Mouse (Mus musculus) embryonic facial prominence, embryonic 15.5 days (tissue): ENCODE measurements around the gene Gm5148. TPM values are rescaled to one million over a fixed set of nuclear protein-coding genes. Genes with fewer than 3 reads are reported as not detected.

Experiments used
- ATAC-seq: fragments of 200-750 bp; cut with Nextera tagmentation; 2 replicates; pipeline ENCODE4 v1.8.0; 2017; ENCODE audit warnings: low read depth, moderate TSS enrichment; ENCODE audit not compliant: insufficient number of reproducible peaks, low FRiP score, low TSS enrichment
- H3K27ac ChIP-seq: fragments of 300-500 bp; sonication (generic); replicated peaks from 2 replicates; pipeline ENCODE4 v1.5.1; 2015; ENCODE audit warnings: mild to moderate bottlenecking, inconsistent platforms
- H3K27me3 ChIP-seq: fragments of 300-500 bp; sonication (generic); 2 replicates; pipeline ENCODE4 v1.6.1; 2015; ENCODE audit warnings: inconsistent platforms
- H3K36me3 ChIP-seq: fragments of 300-500 bp; sonication (generic); 2 replicates; pipeline ENCODE4 v1.6.1; 2015; ENCODE audit warnings: mild to moderate bottlenecking, inconsistent platforms
- H3K4me1 ChIP-seq: fragments of 300-500 bp; sonication (generic); 2 replicates; pipeline ENCODE4 v1.6.1; 2015; ENCODE audit warnings: inconsistent platforms
- H3K4me2 ChIP-seq: fragments of 300-500 bp; sonication (generic); replicated peaks from 2 replicates; pipeline ENCODE4 v1.6.1; 2015; ENCODE audit warnings: mild to moderate bottlenecking, inconsistent platforms
- H3K4me3 ChIP-seq: fragments of 300-500 bp; sonication (generic); replicated peaks from 2 replicates; pipeline ENCODE4 v1.5.1; 2015; ENCODE audit warnings: mild to moderate bottlenecking, inconsistent platforms
- H3K9ac ChIP-seq: fragments of 300-500 bp; sonication (generic); 2 replicates; pipeline ENCODE4 v1.6.1; 2015; ENCODE audit warnings: inconsistent platforms
- H3K9me3 ChIP-seq: fragments of 300-500 bp; sonication (generic); replicated peaks from 2 replicates; pipeline ENCODE4 v1.6.1; 2016; ENCODE audit warnings: inconsistent platforms
- WGBS: fragments of 180-500 bp; shearing (Covaris S2); methylation state at CpG from one replicate; pipeline ENCODE4 v1.1.7; 2015; 5-methylcytosine and 5-hydroxymethylcytosine counted together
- polyA plus RNA-seq: library from polyadenylated mRNA; unstranded; fragments of >200 nt; fragmentation: Nextera tagmentation; extraction: Ambion mirVana; gene quantifications from 2 replicates; pipeline ENCODE4 v1.2.1, GENCODE M21; 2015

Gene Gm5148
- polyA plus RNA-seq, 1 experiment from 2014 or later: 5.4 TPM

DNA sequence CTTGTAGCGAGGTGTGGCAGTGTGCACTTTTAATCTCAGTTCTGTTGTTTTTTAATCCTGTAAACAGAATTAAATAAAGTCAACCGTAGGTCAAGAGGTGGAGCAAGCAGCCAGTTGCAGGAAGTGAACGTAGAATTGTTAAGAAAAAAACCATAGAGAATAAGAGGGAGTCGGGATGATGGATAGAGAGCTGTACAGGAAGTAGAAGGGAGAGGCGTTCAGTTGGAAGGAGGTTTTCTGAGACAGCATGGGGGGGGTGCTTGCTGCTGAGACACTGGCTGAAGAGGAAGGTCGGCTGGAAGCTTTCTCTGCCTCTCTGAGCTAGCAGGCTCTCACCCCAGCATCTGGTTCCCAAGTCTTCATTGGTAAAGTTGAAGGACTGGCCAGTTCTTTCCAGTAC lies 10.9 kb upstream of the Gm5148 start:
- Histone ChIP-seq H3K4me1 (peaks cover 23% of the 10 kb centered on the region), H3K9ac (no peak overlapping the region), H3K4me2 (no peak overlapping the region), H3K9me3 (no peaks in the 10 kb centered on the region), H3K27me3 (no peaks in the 10 kb centered on the region), H3K27ac (no peak overlapping the region), H3K36me3 (no peaks in the 10 kb centered on the region), H3K4me3 (no peak overlapping the region)
- no peak for ATAC-seq
- 70% methylated on average over 6 of the region's 6 CpGs for WGBS

DNA sequence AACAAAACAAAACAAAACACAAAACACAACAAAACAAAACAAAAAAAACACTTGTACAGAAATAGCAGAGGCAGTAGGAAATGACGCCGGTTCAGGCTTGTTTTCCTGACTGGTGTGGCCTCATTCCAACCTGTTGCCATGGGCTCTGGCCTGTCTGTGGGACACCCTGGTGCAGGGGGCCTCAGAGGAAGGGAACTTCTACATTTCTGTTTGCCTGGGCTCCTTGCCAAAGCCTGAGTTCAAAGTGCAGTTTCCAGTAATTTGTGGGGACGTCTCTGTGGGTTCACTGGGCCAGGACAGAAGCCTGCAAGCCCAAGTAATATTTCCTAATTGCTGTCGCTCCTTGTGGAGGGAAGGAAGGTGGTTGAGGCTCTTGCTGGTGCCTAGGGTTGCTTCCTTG lies 4.9 kb upstream of the Gm5148 start:
- H3K4me1 ChIP-seq: peaks cover 27% of the 10 kb centered on the region
- 26% methylated on average over 4 of the region's 4 CpGs for WGBS
- H3K36me3 ChIP-seq: no peaks in the 10 kb centered on the region
- H3K4me2 ChIP-seq: no peak overlapping the region
- H3K4me3 ChIP-seq: no peak overlapping the region
- no peaks in the 10 kb centered on the region for H3K9me3 ChIP-seq
- no peak overlapping the region for H3K9ac ChIP-seq
- H3K27ac ChIP-seq: peak overlapping the region; percentile 52
- no peaks in the 10 kb centered on the region for H3K27me3 ChIP-seq
- no peak for ATAC-seq

DNA sequence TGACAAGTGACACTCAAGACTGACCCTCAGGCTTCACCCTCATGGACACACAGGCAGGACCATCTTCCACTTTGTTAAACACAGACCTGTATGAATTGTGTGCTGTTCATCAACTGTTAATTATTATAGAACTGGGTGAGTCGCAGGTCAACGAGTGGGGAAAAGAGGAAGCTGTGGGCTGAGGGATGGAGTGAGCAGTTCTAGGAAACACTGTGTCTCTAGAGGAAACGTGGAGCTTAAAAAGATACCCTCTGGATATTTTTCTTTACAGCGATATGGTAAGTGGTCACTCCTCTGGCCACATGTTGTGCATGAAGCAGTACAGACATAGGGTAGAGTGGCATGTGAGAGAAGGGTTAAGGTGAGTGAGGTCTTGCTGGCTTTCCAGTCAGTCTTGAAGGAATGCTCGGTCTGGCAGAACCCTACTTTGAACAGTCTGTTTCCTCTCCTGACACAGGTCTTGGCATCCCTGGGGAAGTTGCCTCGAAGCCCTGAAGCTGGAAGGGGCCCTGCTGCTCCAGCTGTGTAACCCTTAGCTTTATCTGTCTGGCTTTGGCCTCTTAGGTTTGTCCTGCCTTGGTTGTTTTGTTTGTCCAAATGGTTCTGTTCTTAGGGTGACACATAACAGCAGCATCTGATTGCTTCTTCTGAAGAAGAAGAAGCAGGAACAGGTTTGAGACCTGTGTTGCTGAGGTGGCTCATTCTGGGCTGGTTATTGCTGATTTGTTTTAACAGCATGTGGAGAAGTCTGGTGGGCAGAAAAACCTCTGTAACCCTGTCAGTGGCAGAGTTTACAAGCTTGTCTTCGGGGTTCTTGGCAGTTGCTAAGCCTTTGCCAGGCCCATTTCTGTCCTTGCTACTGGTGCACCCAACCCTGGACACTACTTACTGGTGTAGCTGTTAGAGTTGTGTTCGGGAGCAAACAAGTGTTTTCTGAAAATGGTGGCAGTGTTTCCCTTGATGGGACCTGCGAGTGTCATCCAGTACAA lies 4.1 kb upstream of the Gm5148 start:
- Histone ChIP-seq H3K27me3 (no peaks in the 10 kb centered on the region), H3K4me2 (no peak overlapping the region), H3K36me3 (no peaks in the 10 kb centered on the region), H3K27ac (0 out of 2 replicates have a peak overlapping the region, but pooled peaks have one; percentile 53), H3K4me3 (no peak overlapping the region), H3K9ac (no peak overlapping the region), H3K9me3 (no peaks in the 10 kb centered on the region), H3K4me1 (peaks cover 34% of the 10 kb centered on the region)
- ATAC-seq: no peak
- WGBS: 61% methylated on average over 9 of the region's 9 CpGs

DNA sequence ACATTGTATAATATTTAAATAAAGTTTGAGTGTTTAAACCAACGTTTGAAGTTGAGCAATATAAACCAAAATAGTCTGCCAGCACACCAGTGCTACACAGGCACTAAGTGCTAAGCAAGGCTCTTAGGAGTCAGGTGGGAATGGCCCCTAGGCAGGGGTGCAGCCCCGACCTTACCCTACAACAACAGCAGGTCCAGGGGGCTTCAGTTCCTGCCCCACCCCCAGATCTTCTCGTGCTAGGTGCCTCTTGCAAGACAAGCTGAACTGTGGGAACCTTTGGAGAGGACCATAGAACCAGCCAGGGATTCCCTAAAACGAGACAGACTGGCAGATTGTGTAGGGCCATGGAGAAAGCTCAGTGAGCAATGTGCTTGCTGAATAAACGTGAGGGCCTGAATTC lies 3.1 kb upstream of the Gm5148 start:
- Histone ChIP-seq H3K27ac (no peak overlapping the region), H3K4me3 (no peak overlapping the region), H3K36me3 (no peaks in the 10 kb centered on the region), H3K4me1 (peaks cover 38% of the 10 kb centered on the region), H3K9ac (no peak overlapping the region), H3K9me3 (no peaks in the 10 kb centered on the region), H3K4me2 (no peak overlapping the region), H3K27me3 (no peaks in the 10 kb centered on the region)
- 70% methylated on average over 5 of the region's 5 CpGs for WGBS
- no peak for ATAC-seq

DNA sequence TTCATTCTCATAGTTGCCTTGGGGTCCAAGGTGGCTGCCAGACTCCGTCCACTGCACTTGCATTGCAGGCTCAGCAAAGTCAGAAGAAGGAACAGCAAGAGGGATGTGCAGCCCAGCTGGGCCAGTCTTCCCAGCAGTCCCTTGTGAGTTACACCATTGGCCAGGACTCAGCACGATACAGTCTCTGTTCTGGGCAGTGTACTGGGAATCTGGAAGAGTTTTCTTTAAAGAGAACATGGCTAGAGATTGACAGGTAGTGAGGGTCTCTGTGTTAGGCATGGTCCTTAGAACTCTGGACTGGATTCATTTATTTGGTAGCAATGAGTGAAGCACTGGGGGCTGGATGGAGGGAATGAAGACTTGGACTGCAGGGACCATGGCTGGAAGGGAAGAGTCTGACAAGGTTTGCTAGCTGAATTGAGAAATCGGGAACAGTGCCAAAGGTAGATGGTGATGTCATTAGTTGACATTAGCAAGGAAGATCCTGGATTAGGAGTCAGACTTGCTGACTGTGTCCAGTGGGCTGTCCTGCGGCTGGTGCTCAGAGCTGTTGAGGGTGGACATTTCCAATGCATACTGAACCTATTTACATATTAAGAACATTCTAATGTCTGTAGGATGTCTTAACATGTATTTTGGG lies 2.3 kb upstream of the Gm5148 start:
- peaks cover 38% of the 10 kb centered on the region for H3K4me1 ChIP-seq
- WGBS: 71% methylated on average over 4 of the region's 4 CpGs
- no peaks in the 10 kb centered on the region for H3K27me3 ChIP-seq
- H3K9me3 ChIP-seq: no peaks in the 10 kb centered on the region
- H3K4me2 ChIP-seq: no peak overlapping the region
- H3K27ac ChIP-seq: no peak overlapping the region
- ATAC-seq: no peak
- H3K36me3 ChIP-seq: no peaks in the 10 kb centered on the region
- H3K4me3 ChIP-seq: no peak overlapping the region
- H3K9ac ChIP-seq: no peak overlapping the region

DNA sequence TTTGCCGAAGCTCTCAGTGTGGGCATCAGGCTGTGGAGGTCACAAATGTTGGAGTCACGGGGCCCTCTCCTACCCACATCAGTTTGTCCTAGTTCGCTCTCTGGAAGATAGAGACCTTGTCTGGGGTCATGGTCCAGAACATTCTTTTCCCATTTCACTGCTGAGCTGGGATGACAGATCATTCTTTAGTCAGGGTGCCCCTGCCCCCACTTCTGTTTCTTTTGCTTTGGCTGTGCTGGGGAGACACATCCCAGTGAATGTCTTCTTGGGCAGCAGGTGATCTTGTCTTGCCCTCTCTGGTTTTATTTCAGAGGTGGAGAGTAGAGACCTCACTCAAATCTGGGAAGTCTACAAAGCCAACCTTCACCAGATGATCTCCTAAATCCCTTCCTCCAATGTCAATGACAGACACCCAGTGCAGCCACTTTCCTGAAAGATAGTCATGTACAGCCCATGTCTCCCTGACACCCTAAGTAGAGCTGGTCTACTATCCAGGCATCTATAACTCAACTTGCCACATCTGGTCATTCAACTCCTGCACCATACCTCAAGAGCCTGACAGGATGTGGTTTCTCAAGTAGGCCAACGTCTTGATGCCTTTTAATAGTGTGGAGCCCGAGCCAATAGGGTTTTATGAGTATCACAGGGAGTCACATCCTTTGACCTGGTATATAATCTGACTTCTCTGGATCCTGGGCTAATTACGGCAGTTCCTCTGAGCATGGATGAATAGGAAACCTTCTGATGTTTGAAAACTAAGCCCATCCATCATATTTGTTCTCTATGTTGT lies 851 bp upstream of the Gm5148 start:
- no peak for ATAC-seq
- Histone ChIP-seq H3K9ac (no peak overlapping the region), H3K27me3 (no peaks in the 10 kb centered on the region), H3K4me2 (peak overlapping the region; percentile 60), H3K4me1 (peaks cover 38% of the 10 kb centered on the region), H3K9me3 (no peaks in the 10 kb centered on the region), H3K27ac (peak overlapping the region; percentile 65), H3K36me3 (no peaks in the 10 kb centered on the region), H3K4me3 (no peak overlapping the region; the same call in 1 of the 2 replicates)
- WGBS: 77% methylated on average over 6 of the region's 6 CpGs

DNA sequence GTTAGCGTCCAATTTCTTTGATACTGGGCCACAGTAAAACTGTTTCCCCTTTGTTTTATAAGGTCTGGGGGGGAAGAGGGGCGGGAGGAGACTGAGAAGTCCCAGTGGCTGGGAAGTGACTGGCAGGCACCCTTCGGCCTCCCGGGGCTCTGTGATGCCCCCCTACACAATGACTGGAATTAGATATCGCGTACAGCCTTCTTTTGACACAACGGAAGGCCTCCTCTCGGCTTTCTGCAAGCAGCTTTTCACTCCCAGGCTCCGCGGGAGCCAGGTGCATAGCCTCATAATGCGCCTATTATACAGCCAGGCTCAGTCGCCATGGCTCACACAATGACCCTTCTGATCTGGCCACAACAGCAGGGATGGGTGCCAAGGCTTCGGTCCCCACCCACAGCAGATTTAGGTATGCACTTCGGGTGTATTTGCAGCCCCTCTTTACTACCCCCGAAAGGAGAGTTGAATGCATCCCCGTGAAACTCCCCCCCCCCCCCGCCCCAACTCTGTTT lies 574 bp downstream of the Gm5148 start:
- peak; percentile 78 for ATAC-seq
- H3K27ac ChIP-seq: peak overlapping the region; percentile 85
- WGBS: 4% methylated on average over 17 of the region's 17 CpGs

DNA sequence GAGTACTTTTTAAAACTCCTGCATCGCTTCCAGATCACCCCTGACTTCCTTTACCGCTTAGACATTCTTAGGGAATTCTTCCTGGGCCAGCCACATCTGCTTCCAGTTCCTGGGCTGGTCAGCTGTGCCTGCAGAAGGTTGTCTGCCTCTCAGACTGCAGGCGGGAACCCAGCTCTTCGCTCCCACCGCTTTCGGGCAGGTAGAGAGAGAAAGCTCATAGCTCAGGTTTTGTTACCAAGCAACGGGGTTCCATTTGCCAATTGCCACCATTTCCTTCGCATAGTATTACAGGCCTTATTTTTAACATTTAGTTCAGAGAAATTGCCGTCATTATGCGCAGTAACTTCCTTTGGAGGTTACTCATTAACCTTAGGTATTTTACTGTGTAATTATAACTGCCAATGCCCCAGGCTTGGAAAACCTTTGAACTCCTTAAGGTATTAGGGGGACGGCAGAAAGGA lies 1.2 kb downstream of the Gm5148 start:
- ATAC-seq: no peak
- peaks cover 23% of the 10 kb centered on the region for H3K4me1 ChIP-seq
- H3K9me3 ChIP-seq: no peaks in the 10 kb centered on the region
- peak overlapping the region; percentile 40 for H3K4me3 ChIP-seq
- no peaks in the 10 kb centered on the region for H3K27me3 ChIP-seq
- 14% methylated on average over 11 of the region's 11 CpGs for WGBS
- H3K9ac ChIP-seq: 0 out of 2 replicates have a peak overlapping the region, but pooled peaks have one; percentile 15
- H3K36me3 ChIP-seq: no peaks in the 10 kb centered on the region
- H3K27ac ChIP-seq: peak overlapping the region; percentile 85
- peak overlapping the region; percentile 60 for H3K4me2 ChIP-seq

More for the DNA sequence above, 574 bp downstream of the Gm5148 start:
- Histone ChIP-seq H3K9ac (0 out of 2 replicates have a peak overlapping the region, but pooled peaks have one; percentile 15), H3K27me3 (no peaks in the 10 kb centered on the region), H3K9me3 (no peaks in the 10 kb centered on the region), H3K4me2 (peak overlapping the region; percentile 60), H3K4me3 (peak overlapping the region; percentile 40), H3K36me3 (no peaks in the 10 kb centered on the region), H3K4me1 (peaks cover 29% of the 10 kb centered on the region)

DNA sequence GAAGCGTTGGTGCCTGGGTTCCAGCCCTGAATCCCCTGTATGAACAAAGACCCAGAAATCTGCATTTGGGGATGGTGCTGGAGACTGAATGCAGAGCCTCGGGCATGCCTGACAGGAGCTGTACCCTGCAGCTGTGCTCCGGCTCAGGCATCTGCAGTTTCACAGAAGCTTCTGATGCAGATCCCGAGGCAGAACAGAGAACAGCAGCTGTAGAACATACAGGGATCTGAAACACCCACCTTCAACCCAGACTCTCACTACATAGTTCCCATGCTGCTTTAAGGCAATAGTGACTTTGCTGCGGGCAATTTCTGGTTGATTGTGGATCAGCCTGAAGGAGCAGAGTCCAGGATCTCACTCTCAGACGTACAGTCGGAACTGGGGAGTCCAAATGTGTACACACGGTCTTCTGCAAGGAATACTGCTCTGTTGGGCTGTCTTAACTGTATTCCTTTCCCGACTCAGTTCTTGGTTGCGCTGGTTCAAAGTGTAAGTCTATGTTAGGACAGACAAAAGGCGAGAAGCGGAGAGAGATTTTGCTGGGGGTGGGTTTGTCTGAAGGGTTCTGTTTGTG lies 1.7 kb downstream of the Gm5148 start:
- Histone ChIP-seq H3K27ac (peak overlapping the region; percentile 25; the same call in 1 of the 2 replicates), H3K27me3 (no peaks in the 10 kb centered on the region), H3K9ac (no peak overlapping the region), H3K9me3 (no peaks in the 10 kb centered on the region), H3K4me2 (peak overlapping the region; percentile 60), H3K36me3 (no peaks in the 10 kb centered on the region), H3K4me1 (peaks cover 21% of the 10 kb centered on the region), H3K4me3 (peak overlapping the region; percentile 40; the same call in 1 of the 2 replicates)
- WGBS: 33% methylated on average over 12 of the region's 12 CpGs
- ATAC-seq: no peak

DNA sequence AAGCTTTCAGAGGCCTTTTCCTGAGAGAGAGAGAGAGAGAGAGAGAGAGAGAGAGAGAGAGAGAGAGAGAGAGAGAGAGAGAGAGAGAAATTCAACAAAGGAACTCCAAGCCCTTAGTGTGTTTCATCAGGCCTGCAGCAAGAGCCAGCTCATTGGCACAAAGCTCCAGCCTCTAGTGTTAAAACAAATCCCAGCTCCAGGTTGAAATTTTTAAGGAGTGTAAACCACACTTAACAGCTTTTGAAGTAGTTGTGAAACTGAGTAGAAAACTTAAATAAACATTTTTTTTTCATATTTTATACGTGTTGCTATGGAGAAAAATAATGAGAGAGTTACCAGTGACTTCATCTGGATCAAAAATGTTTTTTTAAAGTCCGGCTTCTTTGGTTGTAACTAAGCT lies 7.3 kb downstream of the Gm5148 start:
- ATAC-seq: no peak
- Histone ChIP-seq H3K4me3 (no peak overlapping the region), H3K27ac (no peak overlapping the region), H3K36me3 (no peaks in the 10 kb centered on the region), H3K27me3 (no peaks in the 10 kb centered on the region), H3K4me2 (no peak overlapping the region), H3K9ac (no peak overlapping the region), H3K9me3 (no peaks in the 10 kb centered on the region), H3K4me1 (peaks cover 16% of the 10 kb centered on the region)
- 66% methylated on average over 2 of the region's 2 CpGs for WGBS
